Mouse (Mus musculus): ENCODE results near the gene Zfp385b. TPM values are rescaled to one million over a fixed set of nuclear protein-coding genes. Genes with fewer than 3 reads are reported as not detected.

Gene Zfp385b
- polyA plus RNA-seq, 1 experiment from 2014 or later, result 6.1 TPM

GRCm38 (mm10) chr2:77526301-77526700, 293.1 kb downstream of the Zfp385b start:
- Histone ChIP-seq H3K9ac (replicated peaks) (no peak overlapping the region), H3K27ac (no peak overlapping the region), H3K4me3 (replicated peaks) (no peak overlapping the region), H3K27me3 (no peaks in the 10 kb centered on the region), H3K36me3 (no peaks in the 10 kb centered on the region), H3K4me2 (replicated peaks) (no peak overlapping the region), H3K4me1 (replicated peaks) (no peaks in the 10 kb centered on the region), H3K9me3 (no peaks in the 10 kb centered on the region)
- no peak for ATAC-seq
- WGBS, result 90% methylated on average over 5 of the region's 5 CpGs

GRCm38 (mm10) chr2:77522223-77522622, 297.2 kb downstream of the Zfp385b start:
- H3K9ac ChIP-seq (replicated peaks), result no peak overlapping the region
- H3K4me2 ChIP-seq (replicated peaks), result no peak overlapping the region
- no peak overlapping the region for H3K27ac ChIP-seq
- peaks cover 15% of the 10 kb centered on the region for H3K4me1 ChIP-seq (replicated peaks)
- ATAC-seq, result no peak
- H3K4me3 ChIP-seq (replicated peaks), result no peak overlapping the region
- 0 out of 2 replicates have a peak, but pooled peaks cover 2% of the 10 kb centered on the region for H3K27me3 ChIP-seq
- no peaks in the 10 kb centered on the region for H3K9me3 ChIP-seq
- 72% methylated on average over 4 of the region's 4 CpGs for WGBS
- no peaks in the 10 kb centered on the region for H3K36me3 ChIP-seq

DNA sequence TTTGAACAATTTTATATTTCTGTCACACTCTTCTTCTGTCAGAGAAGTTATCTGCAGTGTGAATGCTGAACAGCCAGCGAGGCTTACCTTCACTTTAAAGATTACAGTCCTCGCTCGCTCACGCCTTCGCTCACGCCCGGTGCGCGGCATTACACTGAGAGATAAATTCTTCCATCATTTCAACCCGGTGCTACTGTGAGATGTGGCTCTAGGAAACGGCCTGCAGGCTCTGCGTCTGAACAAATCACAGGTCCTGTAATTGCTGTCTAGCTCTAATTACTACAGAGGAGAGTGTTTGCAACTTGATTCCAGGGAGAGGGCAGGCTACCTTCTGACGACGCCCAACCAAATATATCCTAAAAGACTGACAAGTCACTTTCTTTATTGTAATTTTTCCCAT, 300.1 kb downstream of the Zfp385b start:
- ATAC-seq, result peak; percentile 57

GRCm38 (mm10) chr2:77518693-77519092, 300.7 kb downstream of the Zfp385b start:
- 6% methylated on average over 8 of the region's 8 CpGs for WGBS

More for the DNA sequence above, 300.1 kb downstream of the Zfp385b start:
- no peak overlapping the region for H3K27ac ChIP-seq
- no peaks in the 10 kb centered on the region for H3K36me3 ChIP-seq
- H3K9me3 ChIP-seq, result no peaks in the 10 kb centered on the region
- H3K27me3 ChIP-seq, result 0 out of 2 replicates have a peak, but pooled peaks cover 2% of the 10 kb centered on the region
- H3K4me3 ChIP-seq (replicated peaks), result peak overlapping the region; percentile 39
- peak overlapping the region; percentile 53; the same call in 1 of the 2 replicates for H3K9ac ChIP-seq (replicated peaks)
- under 1% methylated on average over 14 of the region's 14 CpGs for WGBS
- peak overlapping the region; percentile 59 for H3K4me2 ChIP-seq (replicated peaks)
- H3K4me1 ChIP-seq (replicated peaks), result peaks cover 25% of the 10 kb centered on the region

GRCm38 (mm10) chr2:77516606-77517005, 302.8 kb downstream of the Zfp385b start:
- ATAC-seq, result no peak
- no peak overlapping the region for H3K9ac ChIP-seq (replicated peaks)
- peaks cover 28% of the 10 kb centered on the region for H3K4me1 ChIP-seq (replicated peaks)
- H3K4me2 ChIP-seq (replicated peaks), result no peak overlapping the region
- H3K27ac ChIP-seq, result no peak overlapping the region
- WGBS, result 82% methylated on average over 5 of the region's 5 CpGs
- no peaks in the 10 kb centered on the region for H3K36me3 ChIP-seq
- no peaks in the 10 kb centered on the region for H3K9me3 ChIP-seq
- 0 out of 2 replicates have a peak, but pooled peaks cover 2% of the 10 kb centered on the region for H3K27me3 ChIP-seq
- H3K4me3 ChIP-seq (replicated peaks), result no peak overlapping the region

More at GRCm38 (mm10) chr2:77518693-77519092, 300.7 kb downstream of the Zfp385b start:
- H3K27ac ChIP-seq, result no peak overlapping the region
- H3K9me3 ChIP-seq, result no peaks in the 10 kb centered on the region
- H3K9ac ChIP-seq (replicated peaks), result no peak overlapping the region
- peak overlapping the region; percentile 59 for H3K4me2 ChIP-seq (replicated peaks)
- no peaks in the 10 kb centered on the region for H3K36me3 ChIP-seq
- H3K4me1 ChIP-seq (replicated peaks), result peaks cover 25% of the 10 kb centered on the region
- peak overlapping the region; percentile 39 for H3K4me3 ChIP-seq (replicated peaks)
- 0 out of 2 replicates have a peak, but pooled peaks cover 2% of the 10 kb centered on the region for H3K27me3 ChIP-seq
- peak; percentile 36; the same call in 1 of the 2 replicates for ATAC-seq

- Histone ChIP-seq H3K9ac (replicated peaks) (no peak overlapping the region), H3K4me2 (replicated peaks) (no peak overlapping the region), H3K4me3 (replicated peaks) (no peak overlapping the region), H3K9me3 (no peaks in the 10 kb centered on the region), H3K27me3 (0 out of 2 replicates have a peak, but pooled peaks cover 2% of the 10 kb centered on the region), H3K36me3 (no peaks in the 10 kb centered on the region), H3K4me1 (replicated peaks) (peaks cover 28% of the 10 kb centered on the region), H3K27ac (no peak overlapping the region)
- WGBS, result 66% methylated on average over 6 of the region's 6 CpGs
- no peak for ATAC-seq
Observed at GRCm38 (mm10) chr2:77515654-77516053, 303.8 kb downstream of the Zfp385b start.

GRCm38 (mm10) chr2:77515011-77515410, 304.4 kb downstream of the Zfp385b start:
- Histone ChIP-seq H3K4me3 (replicated peaks) (no peak overlapping the region), H3K27me3 (0 out of 2 replicates have a peak, but pooled peaks cover 2% of the 10 kb centered on the region), H3K9me3 (no peaks in the 10 kb centered on the region), H3K9ac (replicated peaks) (no peak overlapping the region), H3K36me3 (no peaks in the 10 kb centered on the region), H3K4me1 (replicated peaks) (peaks cover 28% of the 10 kb centered on the region), H3K4me2 (replicated peaks) (no peak overlapping the region), H3K27ac (no peak overlapping the region)
- ATAC-seq, result no peak
- WGBS, result 68% methylated on average over 7 of the region's 7 CpGs

GRCm38 (mm10) chr2:77514476-77514875, 305.0 kb downstream of the Zfp385b start:
- no peaks in the 10 kb centered on the region for H3K9me3 ChIP-seq
- 68% methylated on average over 4 of the region's 4 CpGs for WGBS
- no peak overlapping the region for H3K4me2 ChIP-seq (replicated peaks)
- ATAC-seq, result peak; percentile 28; the same call in 1 of the 2 replicates
- peaks cover 23% of the 10 kb centered on the region for H3K4me1 ChIP-seq (replicated peaks)
- no peak overlapping the region for H3K4me3 ChIP-seq (replicated peaks)
- H3K36me3 ChIP-seq, result no peaks in the 10 kb centered on the region
- no peak overlapping the region for H3K27ac ChIP-seq
- H3K9ac ChIP-seq (replicated peaks), result no peak overlapping the region
- H3K27me3 ChIP-seq, result 0 out of 2 replicates have a peak, but pooled peaks cover 2% of the 10 kb centered on the region

GRCm38 (mm10) chr2:77508731-77509130, 310.7 kb downstream of the Zfp385b start:
- Histone ChIP-seq H3K9me3 (no peaks in the 10 kb centered on the region), H3K36me3 (no peaks in the 10 kb centered on the region), H3K4me1 (replicated peaks) (peaks cover 12% of the 10 kb centered on the region), H3K4me3 (replicated peaks) (no peak overlapping the region), H3K4me2 (replicated peaks) (no peak overlapping the region), H3K9ac (replicated peaks) (no peak overlapping the region), H3K27ac (no peak overlapping the region), H3K27me3 (no peaks in the 10 kb centered on the region)
- WGBS, result 77% methylated on average over 6 of the region's 6 CpGs
- ATAC-seq, result no peak

GRCm38 (mm10) chr2:77506308-77506707, 313.1 kb downstream of the Zfp385b start:
- H3K9ac ChIP-seq (replicated peaks), result 0 out of 2 replicates have a peak overlapping the region, but pooled peaks have one; percentile 23
- peak; percentile 60; the same call in 1 of the 2 replicates for ATAC-seq
- H3K4me3 ChIP-seq (replicated peaks), result peak overlapping the region; percentile 15
- 4% methylated on average over 7 of the region's 7 CpGs for WGBS
- H3K4me2 ChIP-seq (replicated peaks), result peak overlapping the region; percentile 43
- H3K4me1 ChIP-seq (replicated peaks), result peaks cover 9% of the 10 kb centered on the region
- H3K36me3 ChIP-seq, result no peaks in the 10 kb centered on the region
- no peaks in the 10 kb centered on the region for H3K27me3 ChIP-seq
- no peak overlapping the region for H3K27ac ChIP-seq
- H3K9me3 ChIP-seq, result no peaks in the 10 kb centered on the region

- H3K27me3 ChIP-seq, result no peaks in the 10 kb centered on the region
- H3K36me3 ChIP-seq, result no peaks in the 10 kb centered on the region
- H3K4me2 ChIP-seq (replicated peaks), result no peak overlapping the region
- H3K4me3 ChIP-seq (replicated peaks), result no peak overlapping the region
- H3K27ac ChIP-seq, result no peak overlapping the region
- no peak for ATAC-seq
- no peak overlapping the region for H3K9ac ChIP-seq (replicated peaks)
- H3K4me1 ChIP-seq (replicated peaks), result peaks cover 9% of the 10 kb centered on the region
- H3K9me3 ChIP-seq, result no peaks in the 10 kb centered on the region
- WGBS, result 82% methylated on average over 1 of the region's 1 CpGs
Observed at GRCm38 (mm10) chr2:77505614-77506013, 313.8 kb downstream of the Zfp385b start.

GRCm38 (mm10) chr2:77503674-77504351, 315.6 kb downstream of the Zfp385b start:
- Histone ChIP-seq H3K27me3 (no peaks in the 10 kb centered on the region), H3K4me3 (replicated peaks) (no peak overlapping the region), H3K27ac (no peak overlapping the region), H3K9me3 (no peaks in the 10 kb centered on the region), H3K9ac (replicated peaks) (no peak overlapping the region), H3K36me3 (no peaks in the 10 kb centered on the region), H3K4me1 (replicated peaks) (peaks cover 9% of the 10 kb centered on the region), H3K4me2 (replicated peaks) (no peak overlapping the region)
- 90% methylated on average over 6 of the region's 6 CpGs for WGBS
- no peak for ATAC-seq
